Mouse (Mus musculus) T-helper 1 cell (primary cell): ENCODE results near the gene Nell1.

Experiments
- in situ Hi-C: fragments of 300-600 bp; cut with MboI, MseI; formaldehyde crosslinking; loops from one replicate; pipeline ENCODE4 v1.15.1; 2025; ENCODE audit warnings: high pct_unique_total_duplicates

Nell1 gene

GRCm38 (mm10) chr7:50241634-50242273 is 267.1 kb downstream of the Nell1 start:
- in situ Hi-C loops, result no loop called here

GRCm38 (mm10) chr7:50253166-50253565 is 278.5 kb downstream of the Nell1 start:
- in situ Hi-C loops, result no loop called here

- in situ Hi-C loops, result no loop called here
Observed at GRCm38 (mm10) chr7:50260016-50260415, 285.4 kb downstream of the Nell1 start.

GRCm38 (mm10) chr7:50295508-50295907 is 320.8 kb downstream of the Nell1 start:
- in situ Hi-C loops, result no loop called here

GRCm38 (mm10) chr7:50338226-50338625 is 363.6 kb downstream of the Nell1 start:
- in situ Hi-C loops, result no loop called here

- in situ Hi-C loops, result no loop called here
Observed at GRCm38 (mm10) chr7:50338757-50339156, 364.1 kb downstream of the Nell1 start.

- in situ Hi-C loops, result no loop called here
Observed at GRCm38 (mm10) chr7:50351564-50351963, 376.9 kb downstream of the Nell1 start.

GRCm38 (mm10) chr7:50357213-50357612 is 382.5 kb downstream of the Nell1 start:
- in situ Hi-C loops, result no loop called here

- in situ Hi-C loops, result no loop called here
Observed at GRCm38 (mm10) chr7:50362039-50362438, 387.4 kb downstream of the Nell1 start.

- in situ Hi-C loops, result no loop called here
Observed at GRCm38 (mm10) chr7:50374876-50375275, 400.2 kb downstream of the Nell1 start.

GRCm38 (mm10) chr7:50410421-50410820 is 435.8 kb downstream of the Nell1 start:
- in situ Hi-C loops, result loop anchor here (25.0 kb wide), 1 partner anchor 1352 kb away; no protein-coding TSS in a partner anchor

- in situ Hi-C loops, result loop anchor here (25.0 kb wide), 1 partner anchor 1342 kb away; no protein-coding TSS in a partner anchor
Observed at GRCm38 (mm10) chr7:50419976-50420375, 445.3 kb downstream of the Nell1 start.

GRCm38 (mm10) chr7:50422422-50423195 is 447.9 kb downstream of the Nell1 start:
- in situ Hi-C loops, result loop anchor here (25.0 kb wide), 1 partner anchor 1340 kb away; no protein-coding TSS in a partner anchor

GRCm38 (mm10) chr7:50429725-50430124 is 455.1 kb downstream of the Nell1 start:
- in situ Hi-C loops, result no loop called here

GRCm38 (mm10) chr7:50441237-50441636 is 466.6 kb downstream of the Nell1 start:
- in situ Hi-C loops, result no loop called here

GRCm38 (mm10) chr7:50447316-50447715 is 472.7 kb downstream of the Nell1 start:
- in situ Hi-C loops, result no loop called here

GRCm38 (mm10) chr7:50467742-50468141 is 493.1 kb downstream of the Nell1 start:
- in situ Hi-C loops, result no loop called here

- in situ Hi-C loops, result loop anchor here (10.0 kb wide), 1 partner anchor 1476 kb away; no protein-coding TSS in a partner anchor
Observed at GRCm38 (mm10) chr7:50470555-50470954, 495.9 kb downstream of the Nell1 start.

GRCm38 (mm10) chr7:50482011-50482410 is 507.3 kb downstream of the Nell1 start:
- in situ Hi-C loops, result no loop called here

GRCm38 (mm10) chr7:50485304-50485703 is 510.6 kb downstream of the Nell1 start:
- in situ Hi-C loops, result no loop called here

- in situ Hi-C loops, result no loop called here
Observed at GRCm38 (mm10) chr7:50486884-50487420, 512.3 kb downstream of the Nell1 start.

GRCm38 (mm10) chr7:50501562-50501961 is 526.9 kb downstream of the Nell1 start:
- in situ Hi-C loops, result no loop called here

- in situ Hi-C loops, result no loop called here
Observed at GRCm38 (mm10) chr7:50507047-50507446, 532.4 kb downstream of the Nell1 start.
